Mouse (Mus musculus): ENCODE data around the gene Tnrc6c.

Tnrc6c gene

DNA sequence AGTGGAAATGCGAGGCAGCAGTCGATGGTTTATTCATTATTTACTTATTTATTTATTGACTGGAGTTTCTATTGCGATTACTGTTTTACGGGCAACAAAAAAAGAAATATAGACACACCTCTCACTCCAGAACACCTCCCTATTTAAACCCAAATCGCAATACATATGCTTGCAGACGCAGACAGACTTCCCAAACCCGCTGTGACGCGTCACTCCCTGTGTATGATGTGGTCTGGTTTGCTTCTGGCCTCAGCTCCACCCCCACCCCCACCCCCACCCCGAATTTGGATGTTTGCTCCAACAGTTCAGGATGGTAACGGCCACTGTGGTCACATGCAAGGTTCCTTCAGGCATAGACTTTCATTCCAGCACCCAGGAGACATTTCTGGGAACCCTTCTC lies 15.3 kb upstream of the Tnrc6c start:
- no peak for DNase-seq

DNA sequence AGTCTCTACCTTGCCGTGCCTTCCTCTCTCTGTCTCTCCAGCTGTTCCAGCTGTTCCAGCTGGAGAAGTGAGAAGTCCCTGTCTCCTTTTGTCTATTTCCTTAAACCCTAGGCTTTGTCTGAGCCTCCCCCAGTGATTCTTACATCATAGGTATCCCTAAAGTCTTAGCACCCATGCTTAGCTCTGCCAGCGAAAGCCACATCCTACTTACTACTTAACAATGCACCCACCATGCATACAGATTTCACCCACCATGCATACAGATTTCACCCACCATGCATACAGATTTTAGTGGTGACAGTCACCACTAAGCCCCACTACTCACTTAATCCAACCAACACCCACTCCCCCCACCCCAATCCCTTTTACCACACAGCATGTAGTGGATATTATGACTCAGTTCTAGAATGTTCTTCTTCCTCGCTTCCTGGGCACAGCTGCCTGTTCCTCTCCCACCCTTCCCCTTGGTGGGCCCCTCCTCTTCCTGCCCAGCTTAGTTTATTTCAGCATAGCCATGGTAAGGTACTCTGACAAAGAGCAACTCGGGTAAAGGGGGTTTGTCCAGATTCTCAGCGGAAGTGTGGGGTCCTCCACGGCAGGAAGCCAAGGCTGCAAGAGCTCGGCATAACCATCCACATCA lies 14.6 kb upstream of the Tnrc6c start:
- no peak for DNase-seq

DNA sequence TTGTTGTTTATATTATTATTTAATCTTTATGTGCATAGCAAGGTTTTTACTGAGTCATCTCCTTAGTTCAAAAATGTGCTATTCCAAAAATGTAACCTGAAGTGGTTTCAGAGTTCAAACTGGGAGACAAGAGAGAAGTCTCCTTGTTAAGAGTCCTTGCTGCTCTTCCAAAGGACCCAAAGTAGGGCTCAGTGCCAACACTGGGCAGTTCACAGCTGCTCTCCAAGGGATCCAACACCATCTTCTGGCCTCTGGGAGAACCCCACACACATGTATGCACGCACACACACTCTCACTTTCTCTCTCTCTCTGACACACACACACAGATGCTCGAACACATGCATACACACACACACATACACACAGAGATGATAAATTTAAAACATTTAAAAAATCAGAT lies 11.9 kb upstream of the Tnrc6c start:
- no peak for DNase-seq

DNA sequence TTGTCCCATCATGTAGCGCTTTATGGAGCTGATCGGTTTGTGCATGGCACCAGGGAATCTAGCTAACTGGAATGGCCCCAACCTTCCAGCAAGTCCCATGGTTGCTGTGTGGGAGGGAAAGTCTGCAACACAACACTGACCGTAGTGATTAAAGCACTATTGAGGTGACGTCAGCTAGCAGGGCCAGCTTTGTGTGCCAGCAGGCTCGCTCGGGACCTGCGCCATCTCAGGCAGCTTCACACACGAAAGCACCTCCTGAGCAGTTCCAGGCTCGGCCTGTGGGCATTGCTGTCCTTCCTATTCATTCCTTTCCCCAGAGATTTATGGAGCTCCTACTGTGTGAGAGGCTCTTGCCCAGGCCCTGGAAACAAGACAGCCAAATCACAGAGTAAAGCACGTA lies 10.8 kb upstream of the Tnrc6c start:
- DNase-seq: peak; percentile 8 to 47

DNA sequence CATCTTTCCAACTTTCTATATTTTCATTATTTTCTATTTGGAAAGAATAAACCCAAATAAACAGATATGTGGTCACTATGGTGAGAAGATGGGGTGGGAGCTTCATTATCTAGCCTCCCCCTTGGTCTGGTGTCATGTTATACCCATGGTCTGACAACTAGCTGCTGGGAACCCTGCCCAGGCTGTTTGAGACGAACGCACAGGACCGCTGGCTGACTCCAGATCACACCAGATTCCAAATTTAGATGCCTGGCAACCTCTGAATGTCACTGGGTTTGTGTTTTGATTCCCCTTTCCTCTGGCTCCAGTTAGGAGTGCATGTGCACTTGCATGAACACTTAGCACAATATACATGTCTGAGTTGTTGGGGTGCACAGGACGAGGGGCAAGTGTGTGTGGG lies 7.3 kb upstream of the Tnrc6c start:
- no peak for DNase-seq

DNA sequence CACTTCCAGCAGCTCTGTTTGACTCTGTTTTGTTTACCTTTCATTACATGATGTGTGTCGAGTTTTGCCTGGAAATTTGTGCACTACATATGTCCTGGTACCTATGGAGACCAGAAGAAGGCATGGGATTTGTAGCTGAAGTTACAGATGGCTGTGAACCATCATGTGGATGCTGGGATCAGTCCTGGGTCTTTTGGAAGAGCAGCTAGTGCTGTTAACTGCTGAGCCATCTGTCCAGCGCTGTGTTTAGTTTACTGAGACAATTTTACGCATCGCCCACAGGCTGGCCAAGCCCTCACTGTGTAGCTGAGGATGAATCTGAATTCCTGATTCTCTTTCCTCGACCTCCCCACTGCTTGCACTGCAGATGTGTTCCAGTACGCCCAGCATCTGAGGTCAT lies 6.1 kb upstream of the Tnrc6c start:
- no peak for DNase-seq

DNA sequence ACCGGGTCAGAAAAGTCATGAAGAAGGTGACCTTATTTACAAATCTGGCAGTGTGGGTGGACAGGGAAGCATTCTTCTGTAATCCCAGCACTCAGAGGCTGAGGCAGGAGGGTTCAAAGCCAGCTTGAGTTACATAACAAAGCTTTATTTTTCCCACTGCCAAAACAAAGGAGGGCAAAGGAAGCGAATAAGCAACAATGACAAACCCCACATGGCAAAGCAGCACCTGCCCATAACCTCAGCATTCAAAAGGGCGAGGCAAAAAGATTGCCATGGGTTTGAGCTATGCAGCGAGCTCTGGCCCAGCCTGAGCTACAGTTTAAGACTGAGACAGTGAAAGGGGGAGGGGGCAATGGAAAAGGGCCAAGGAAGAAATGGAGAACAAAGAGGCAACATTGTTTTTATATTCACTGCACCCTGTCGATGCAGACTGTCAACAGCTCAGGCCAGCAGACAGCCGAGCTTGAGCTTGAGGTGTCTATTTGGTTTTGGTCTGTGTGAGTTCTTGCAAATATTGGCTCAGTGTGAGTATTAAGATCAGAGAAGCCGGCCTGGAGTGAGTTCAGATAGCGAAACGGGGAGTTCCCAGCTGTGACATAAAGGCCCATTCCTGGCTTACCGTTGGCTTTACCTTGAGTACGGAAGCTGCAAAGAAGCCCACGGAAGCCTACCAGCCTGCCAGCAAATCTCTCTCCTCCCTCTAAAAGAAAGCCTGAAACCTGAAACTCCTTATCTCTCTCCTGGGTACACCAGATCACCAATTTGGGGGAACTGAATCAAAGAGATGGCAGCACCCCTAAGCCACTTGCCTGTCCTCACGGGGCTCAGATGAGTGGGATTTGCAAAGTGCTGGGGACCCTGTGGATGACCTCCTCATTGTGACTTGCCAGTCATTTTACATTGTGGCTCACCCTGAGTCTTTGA lies 3.1 kb upstream of the Tnrc6c start:
- DNase-seq: no peak

DNA sequence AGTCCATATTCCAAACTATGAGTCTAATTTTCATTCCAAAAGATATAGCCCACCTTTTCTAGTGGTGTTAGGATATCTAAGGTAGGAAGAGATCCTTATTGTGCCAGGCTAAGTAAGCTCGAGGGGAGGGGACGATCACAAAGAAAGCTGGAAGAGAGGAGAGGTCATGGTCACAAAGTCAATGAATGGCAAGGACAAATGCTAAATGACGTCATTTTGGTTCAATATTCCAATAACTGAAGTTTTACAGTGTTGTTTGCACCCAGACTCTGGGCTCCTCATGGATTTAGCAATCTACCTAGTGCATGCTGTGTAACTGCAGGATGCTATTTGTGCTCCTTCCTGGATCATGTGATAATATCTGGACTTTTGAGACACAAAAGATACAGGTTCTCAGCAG lies 1.2 kb upstream of the Tnrc6c start:
- DNase-seq: no peak

DNA sequence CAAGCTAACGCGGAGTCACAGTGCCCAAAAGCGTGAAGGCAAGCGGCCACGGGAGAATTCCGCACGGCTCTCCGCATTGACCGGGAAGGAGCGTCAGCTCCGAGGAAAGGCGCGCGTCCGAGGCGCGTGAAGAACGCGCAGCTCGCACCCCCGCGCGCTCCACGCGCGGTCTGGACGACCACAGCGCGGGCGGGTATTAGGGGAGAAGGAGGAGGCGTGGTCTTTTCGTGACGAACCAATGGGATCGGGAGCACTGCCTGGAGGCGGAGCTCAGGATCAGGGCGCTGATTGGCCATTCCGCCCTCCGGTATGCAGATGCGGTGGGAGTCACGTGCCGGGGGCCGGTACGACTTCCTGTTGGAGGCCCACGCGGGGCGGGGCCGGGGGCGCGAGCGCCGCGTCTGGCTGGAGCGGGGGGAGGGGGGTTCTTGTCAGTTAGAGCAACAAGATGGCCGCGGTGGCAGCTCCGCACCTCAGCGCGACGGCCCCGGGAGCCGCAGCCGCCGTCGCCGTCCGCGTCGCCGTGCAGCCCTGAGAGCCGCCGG lies 363 bp downstream of the Tnrc6c start:
- DNase-seq: peak; percentile 99 to 100

DNA sequence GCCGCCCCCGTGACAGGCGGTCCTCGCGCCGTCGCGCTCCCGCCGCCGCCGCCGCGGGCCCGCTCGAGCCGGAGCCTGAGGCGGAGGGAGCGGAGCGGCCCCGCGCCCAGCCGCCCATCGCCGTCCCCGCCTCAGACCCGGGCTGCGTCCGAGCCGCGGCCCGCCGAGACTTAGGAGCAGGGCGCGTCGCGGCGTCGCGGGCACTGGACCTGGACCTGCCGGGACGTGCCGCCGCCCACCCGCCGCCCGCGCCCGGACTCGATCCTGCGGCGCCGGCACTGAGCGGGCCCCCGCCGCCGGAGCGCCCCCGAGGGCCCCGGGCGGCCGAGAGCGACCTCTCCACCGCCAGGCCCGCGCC lies 824 bp downstream of the Tnrc6c start:
- DNase-seq: no peak

DNA sequence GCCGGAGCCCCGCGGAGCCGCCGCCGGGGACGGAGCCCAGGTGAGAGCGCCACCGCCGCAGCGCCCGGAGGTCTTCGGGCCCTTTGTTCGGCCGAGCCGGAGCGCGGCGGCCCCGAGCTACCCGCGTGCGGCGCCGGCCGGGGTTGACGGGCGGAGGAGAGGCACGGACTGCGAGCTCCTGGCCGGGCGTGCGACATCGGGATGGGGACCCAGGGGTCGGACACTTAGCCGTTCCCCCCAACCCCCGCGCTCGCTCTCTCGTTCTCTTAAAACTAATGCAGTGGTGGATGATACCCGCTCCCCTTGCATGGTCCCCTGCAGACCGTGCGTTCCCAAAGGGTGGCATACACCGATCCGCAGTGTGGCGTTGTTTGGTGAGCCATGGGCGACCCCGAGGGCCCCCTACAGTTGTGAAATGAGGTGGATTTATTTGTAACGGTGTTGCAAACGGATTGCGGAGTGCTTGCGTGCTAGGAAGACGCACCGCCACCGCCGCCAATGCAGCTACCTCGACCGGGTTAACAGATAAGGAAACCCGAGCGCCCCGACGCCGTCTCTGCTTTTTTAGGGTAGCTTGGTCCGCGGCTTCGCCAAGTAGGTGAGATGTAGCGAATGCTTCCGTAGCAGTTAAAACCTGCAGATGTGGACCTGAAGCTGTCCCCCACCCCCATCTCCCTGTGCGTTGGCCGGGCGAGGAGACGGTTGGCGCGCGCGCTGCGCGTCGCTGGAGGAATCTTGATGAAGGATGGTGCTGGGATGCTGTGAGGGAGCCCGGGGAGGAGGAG lies 1.4 kb downstream of the Tnrc6c start:
- DNase-seq: peak; percentile 32 to 62

DNA sequence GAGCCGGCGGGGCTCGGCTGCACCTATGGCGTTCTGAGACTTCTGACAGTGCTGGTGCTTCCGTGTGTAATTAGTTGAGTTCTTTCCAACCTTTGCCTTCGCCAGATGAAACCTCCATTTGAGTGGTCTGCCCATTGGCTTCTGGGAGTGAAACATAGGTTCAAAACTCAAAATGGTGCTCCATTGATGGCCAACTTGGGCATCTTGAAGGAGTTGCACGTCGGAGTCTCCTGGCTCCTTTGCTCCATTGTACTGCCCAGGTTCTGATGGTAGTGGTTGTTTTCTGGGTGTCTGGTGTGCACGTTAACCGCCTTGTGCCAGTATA lies 1.9 kb downstream of the Tnrc6c start:
- DNase-seq: no peak

DNA sequence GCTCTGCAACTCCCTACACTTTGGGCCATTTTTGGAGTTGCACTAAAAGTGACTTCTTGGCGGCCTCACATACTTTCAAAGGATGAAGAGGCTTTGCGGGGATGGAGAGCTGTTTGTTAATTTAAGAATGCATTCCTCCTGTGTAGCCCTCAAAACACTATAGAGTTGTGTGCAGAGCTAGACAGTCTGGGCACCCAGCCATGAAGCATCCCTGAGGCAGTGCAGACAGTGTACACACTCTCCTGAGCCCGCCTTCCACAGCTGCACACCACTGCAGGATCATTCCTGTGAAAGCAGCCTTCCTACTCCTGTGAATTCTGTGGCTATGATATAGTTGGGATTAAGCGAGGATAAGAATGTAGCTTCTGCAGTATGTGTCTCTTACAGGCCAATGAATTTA lies 4.9 kb downstream of the Tnrc6c start:
- peak; percentile 54 to 59 for DNase-seq

DNA sequence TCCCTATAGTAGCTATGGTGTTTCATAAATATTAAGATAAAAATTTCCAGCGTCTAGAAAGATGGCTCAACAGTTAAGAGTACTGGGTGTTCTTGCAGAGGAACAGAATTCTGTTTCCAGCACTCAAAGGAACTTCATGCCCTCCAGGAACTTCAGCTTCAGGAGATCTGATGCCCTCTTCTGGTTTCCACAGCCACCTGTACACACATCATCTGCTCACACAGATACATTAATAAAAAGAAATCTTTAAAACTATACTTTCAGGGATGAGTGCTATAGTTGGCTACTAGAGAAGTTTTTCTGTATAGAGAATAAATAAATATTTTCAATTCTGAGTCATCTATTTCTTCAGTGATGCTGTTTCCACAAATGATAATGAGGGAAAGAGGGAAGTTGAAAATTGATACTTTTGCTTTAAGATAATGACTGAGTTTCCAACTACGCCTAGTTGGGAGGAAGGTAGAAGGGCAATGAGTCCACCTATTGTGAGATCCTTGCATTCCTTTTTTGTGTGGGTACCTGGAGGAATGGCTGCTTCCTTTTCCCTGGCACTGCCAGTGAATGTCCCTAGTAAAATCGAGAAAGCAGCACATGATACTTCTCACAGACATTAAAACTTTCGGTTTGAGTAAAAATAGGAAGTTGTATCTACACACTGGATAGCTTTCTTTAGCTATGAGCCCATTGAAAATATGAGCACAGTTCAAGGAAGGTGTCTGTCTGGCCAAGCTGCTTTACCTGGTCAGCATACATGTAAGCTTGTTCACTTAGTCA lies 9.1 kb downstream of the Tnrc6c start:
- DNase-seq: no peak

DNA sequence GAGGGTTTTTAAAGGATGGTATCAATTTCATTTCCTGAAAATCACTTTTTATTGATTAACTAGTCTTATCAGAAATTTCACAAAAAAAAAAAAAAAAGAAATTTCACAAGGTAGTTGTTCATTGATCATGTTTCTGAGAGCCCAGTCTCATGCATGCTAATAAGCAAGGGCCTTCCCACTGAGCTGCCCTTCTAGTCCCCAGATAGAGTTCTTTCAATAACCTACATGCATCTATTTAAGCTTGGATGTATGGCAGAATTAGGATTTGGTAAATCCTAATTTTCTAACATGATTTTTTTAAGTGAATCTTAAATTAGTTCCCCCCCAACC lies 9.7 kb downstream of the Tnrc6c start:
- DNase-seq: no peak

DNA sequence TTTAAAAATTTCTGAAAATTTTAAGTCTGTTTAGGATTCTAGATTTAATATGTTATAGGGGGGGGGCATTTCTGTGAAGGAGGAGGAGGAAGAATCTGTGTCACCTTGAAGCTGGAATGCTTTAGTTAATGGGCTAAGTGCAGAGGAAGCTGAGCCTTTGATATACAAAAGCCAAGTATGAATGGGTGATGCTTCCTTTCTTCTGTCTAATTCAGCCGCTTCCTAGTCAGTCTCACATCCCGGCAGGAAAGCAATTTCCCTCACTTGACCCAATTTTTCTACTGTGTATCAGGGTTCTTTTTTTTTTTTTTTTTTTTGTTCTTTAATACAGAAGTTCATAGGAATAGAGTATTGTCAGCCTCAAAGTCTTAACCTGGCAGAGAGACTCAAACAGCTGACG lies 11.1 kb downstream of the Tnrc6c start:
- no peak for DNase-seq

DNA sequence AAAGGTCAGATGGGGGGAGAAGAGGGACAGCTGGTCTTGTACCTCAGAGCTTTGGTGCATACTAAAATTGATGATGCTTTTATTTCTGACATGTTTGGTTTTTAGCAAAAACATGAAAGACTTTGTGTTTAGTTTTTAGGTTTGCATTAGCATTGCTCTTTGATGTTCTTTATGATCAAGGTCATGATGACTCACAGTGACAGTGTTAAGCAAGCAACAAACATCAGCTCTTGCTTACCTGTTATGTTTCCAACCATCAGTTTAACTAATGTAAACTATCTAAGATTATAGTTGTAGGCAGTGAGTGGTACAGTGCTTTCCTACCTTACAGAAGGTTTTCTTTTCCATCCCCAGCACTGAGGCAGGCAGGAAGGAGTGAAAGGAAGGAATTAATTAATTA lies 12.5 kb downstream of the Tnrc6c start:
- DNase-seq: no peak

DNA sequence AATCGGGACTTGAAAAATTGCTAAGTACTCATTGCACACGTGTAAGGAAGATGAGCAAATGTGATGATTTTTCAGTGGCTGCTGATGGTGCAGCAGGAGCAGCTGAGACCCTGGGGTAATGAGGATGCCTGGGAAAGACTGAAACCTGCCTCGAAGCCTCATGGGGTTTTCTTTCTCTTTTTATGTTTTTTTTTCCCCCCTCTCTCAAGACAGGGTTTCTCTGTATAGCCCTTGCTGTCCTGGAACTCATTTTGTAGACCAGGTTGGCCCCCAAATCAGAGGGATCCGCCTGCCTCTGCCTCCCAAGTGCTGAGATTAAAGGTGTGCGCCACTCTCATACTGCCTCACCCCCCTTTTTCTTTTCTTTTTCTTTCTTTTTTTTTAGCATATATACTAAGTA lies 13.1 kb downstream of the Tnrc6c start:
- DNase-seq: no peak

DNA sequence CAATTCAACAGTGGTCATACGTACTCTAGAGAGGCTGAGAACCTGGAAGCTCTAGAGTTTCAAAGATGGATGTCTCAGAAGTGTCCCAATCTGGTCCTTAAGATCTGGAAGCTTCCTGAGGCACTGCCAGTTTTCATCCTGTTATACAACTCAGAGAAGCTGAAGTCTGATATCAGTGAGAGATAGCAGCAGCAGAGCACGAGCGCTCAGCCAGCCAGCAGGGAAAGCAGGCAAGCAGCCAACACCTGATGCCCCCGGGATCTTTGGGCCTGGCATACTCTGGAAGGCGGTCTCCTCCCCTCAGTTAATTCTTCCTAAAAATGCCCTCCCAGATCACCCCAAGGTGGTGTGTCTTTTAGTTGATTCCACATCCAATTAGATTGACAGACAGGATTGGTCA lies 13.7 kb downstream of the Tnrc6c start:
- peak in 1 of 2 experiments; percentile 33 for DNase-seq

DNA sequence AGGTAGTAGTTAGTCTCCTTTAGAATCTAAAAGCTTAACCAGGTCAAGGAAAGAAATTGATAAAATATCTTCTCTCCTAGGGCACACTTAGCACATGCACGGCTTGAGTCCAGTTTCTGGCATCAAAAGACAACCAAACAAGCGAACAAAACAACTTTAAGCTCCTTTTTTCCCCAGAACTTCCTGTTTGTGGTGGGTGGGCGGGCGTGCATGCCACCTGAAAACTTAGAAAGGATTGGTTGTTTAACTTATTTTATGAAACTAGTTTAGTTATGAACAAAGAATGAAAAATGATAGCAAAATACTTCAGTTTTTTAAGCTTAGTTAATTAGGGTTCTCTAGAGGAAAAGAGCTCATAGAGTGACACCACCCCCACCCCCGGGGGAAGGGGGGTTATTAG lies 17.5 kb downstream of the Tnrc6c start:
- no peak for DNase-seq

DNA sequence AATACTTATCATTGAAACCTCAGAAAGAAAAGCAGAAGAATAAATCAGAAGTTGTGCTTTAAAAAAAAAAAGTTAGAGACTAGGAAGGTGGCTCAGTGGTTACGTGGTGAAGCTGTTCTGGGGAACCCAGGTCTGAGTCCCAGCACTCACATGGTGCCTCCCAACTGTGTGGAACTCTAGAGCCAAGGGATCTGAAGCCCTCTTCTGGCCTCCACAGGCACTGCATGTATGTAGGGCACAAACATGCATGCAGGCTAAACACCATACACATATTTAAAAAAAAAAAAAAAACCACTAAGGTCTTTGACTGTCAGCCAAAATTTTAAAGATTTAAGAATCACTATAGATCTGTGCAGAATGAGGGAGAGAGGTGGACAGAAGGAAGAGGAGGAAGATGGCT lies 20.4 kb downstream of the Tnrc6c start:
- DNase-seq: no peak

DNA sequence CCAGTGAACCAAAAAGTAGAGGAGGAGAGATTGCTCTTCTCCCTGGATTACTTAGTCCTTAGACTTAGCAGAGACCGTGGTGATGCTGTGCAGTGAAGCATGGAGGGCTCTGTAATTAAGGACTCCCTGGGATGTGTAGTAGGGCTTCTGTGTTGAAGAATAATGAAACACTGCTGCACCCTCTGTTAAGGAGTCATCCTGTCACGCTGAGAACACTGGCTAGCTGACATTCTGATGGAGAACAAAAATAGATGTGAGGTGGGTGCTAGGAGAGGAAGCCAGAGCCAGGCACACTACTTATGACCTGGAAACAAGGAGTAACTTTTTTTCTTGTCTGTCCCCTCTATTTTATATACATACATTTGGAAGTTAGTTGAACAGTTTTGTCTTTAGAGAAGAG lies 22.6 kb downstream of the Tnrc6c start:
- DNase-seq: no peak

DNA sequence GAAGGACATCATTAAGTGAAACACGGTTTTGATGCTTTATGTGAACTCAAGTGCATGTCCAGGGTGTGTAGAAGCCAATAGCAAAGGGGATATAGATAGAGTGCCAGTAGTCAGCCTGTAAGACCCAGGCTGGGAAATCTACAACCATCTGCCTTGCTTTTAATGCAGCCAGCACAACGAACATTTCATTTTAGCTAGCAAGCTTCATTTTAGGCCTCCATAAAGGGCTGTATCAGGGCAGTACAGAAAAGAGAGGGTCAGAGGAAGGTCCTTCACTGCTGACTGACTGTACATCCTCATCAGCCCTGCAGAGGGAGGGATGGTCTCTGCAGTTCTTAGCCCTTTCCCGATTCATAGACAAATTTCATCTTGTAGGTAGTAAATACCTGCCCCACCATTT lies 23.0 kb downstream of the Tnrc6c start:
- no peak for DNase-seq
